Mouse (Mus musculus) kidney, postnatal 36 days (tissue): ENCODE data around the gene Bdp1.
A peak's percentile ranks its signal among the peaks of the same experiment; 100 is the strongest.

Source experiments
- DNase-seq, 2 experiments: peaks; one replicate each; pipeline ENCODE4 v3.0.0; 2021 to 2022; ENCODE audit warnings: mixed read lengths in 2 of 2

The Bdp1 gene

DNA sequence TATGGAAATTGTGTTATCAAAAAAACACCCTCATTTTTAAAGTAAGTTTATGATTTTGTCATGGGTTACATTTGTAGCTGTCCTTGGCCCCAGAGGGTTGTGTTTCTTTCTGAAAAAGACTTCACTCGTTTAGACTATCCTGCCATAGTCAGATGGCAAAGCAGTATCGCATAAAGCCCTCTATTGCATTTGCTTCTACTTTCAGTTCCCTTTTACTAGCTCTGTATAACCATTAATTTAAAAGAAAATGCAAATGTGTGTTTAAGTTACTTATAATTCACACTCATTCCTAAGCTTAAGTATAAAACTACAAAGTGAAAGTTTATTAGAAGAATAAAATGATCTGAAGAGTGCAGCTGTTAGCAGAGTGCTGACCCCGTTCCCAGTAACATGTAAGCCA lies 104.8 kb downstream of the Bdp1 start:
- DNase-seq = no peak

- DNase-seq = no peak
Observed at GRCm38 (mm10) chr13:99998099-99998498, 105.8 kb downstream of the Bdp1 start.

DNA sequence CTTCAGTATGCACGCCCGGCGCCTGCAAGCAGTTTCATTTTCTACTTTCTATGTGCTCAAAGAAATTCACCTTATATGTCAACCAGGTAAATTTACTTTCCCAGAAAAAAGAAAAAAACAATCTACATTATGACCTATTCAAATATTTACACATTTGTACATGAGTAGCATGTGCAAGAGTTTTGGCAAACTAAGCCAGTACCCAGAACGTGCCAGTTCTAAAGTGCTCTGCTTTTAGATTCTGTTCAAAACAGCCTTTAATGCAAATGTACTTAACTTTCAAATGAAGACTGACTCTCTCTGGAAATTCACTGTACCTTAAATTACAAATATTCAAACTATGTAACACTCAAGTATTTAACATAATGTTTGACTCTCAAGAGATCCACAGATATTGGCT lies 114.3 kb downstream of the Bdp1 start:
- DNase-seq = no peak

DNA sequence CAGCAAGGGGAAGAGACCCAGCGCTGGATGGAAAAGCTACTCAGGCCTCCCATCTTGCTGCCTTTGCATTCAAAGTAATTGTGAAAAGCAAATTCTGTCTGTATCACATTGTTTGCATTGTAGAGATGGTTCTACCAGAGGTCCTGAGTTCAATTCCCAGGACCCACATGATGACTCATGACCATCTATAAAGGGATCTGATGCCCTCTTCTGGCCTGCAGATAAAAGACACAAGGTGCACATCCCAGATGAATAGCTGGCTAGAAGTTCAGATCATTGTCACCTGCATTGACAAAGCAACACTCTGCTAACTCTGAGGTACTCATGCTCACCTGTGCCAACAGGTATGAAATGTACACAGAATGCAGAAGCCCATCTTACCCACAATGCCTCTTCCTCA lies 120.5 kb downstream of the Bdp1 start:
- no peak for DNase-seq

- peak; percentile 22 to 34 for DNase-seq
Observed at GRCm38 (mm10) chr13:99979406-99979805, 124.5 kb downstream of the Bdp1 start.

- DNase-seq = no peak
Observed at GRCm38 (mm10) chr13:99970089-99970488, 133.8 kb downstream of the Bdp1 start.
